Mouse (Mus musculus): ENCODE results near the gene Cenpt.

The Cenpt gene

GRCm38 (mm10) chr8:105853178-105853577, at the start of gene Cenpt:
TSS of gene Cenpt (minus strand) at chr8:105853278.
- DNase-seq (ENCODE audit: low spot score in 2 of 2) = no peak

GRCm38 (mm10) chr8:105900941-105901616, 48.0 kb upstream of the Cenpt start:
- DNase-seq (ENCODE audit: low spot score in 2 of 2) = no peak

GRCm38 (mm10) chr8:105900180-105900940, 47.3 kb upstream of the Cenpt start, which contains the start of gene Pskh1:
TSS of gene Pskh1 (plus strand) at chr8:105900441.
- peak; percentile 90 to 91 for DNase-seq (ENCODE audit: low spot score in 2 of 2)

GRCm38 (mm10) chr8:105897801-105898480, 44.9 kb upstream of the Cenpt start:
- no peak for DNase-seq (ENCODE audit: low spot score in 2 of 2)

GRCm38 (mm10) chr8:105893339-105893738, 40.3 kb upstream of the Cenpt start, which contains the start of gene Nrn1l:
TSS of gene Nrn1l (plus strand) at chr8:105893567.
- DNase-seq (ENCODE audit: low spot score in 2 of 2) = peak; percentile 68 to 83

GRCm38 (mm10) chr8:105892432-105892831, 39.4 kb upstream of the Cenpt start:
- DNase-seq (ENCODE audit: low spot score in 2 of 2) = peak in 1 of 2 experiments; percentile 60

- peak in 1 of 2 experiments; percentile 62 for DNase-seq (ENCODE audit: low spot score in 2 of 2)
These were observed 37.8 kb upstream of the Cenpt start for GRCm38 (mm10) chr8:105890870-105891269.

GRCm38 (mm10) chr8:105889756-105890465, 36.8 kb upstream of the Cenpt start:
- no peak for DNase-seq (ENCODE audit: low spot score in 2 of 2)

GRCm38 (mm10) chr8:105880754-105881520, 27.9 kb upstream of the Cenpt start, which contains the start of gene Edc4:
TSS of gene Edc4 (plus strand) at chr8:105880881.
- DNase-seq (ENCODE audit: low spot score in 2 of 2) = peak; percentile 87 to 93

- peak; percentile 51 to 60 for DNase-seq (ENCODE audit: low spot score in 2 of 2)
These were observed 21.2 kb upstream of the Cenpt start for GRCm38 (mm10) chr8:105874301-105874700.

GRCm38 (mm10) chr8:105866364-105867029, 13.4 kb upstream of the Cenpt start:
- DNase-seq (ENCODE audit: low spot score in 2 of 2) = no peak

GRCm38 (mm10) chr8:105861951-105862350, 8.9 kb upstream of the Cenpt start:
- no peak for DNase-seq (ENCODE audit: low spot score in 2 of 2)

GRCm38 (mm10) chr8:105860143-105860981, 7.3 kb upstream of the Cenpt start, which contains the start of gene Nutf2:
TSS of gene Nutf2 (plus strand) at chr8:105860580.
- peak; percentile 92 to 93 for DNase-seq (ENCODE audit: low spot score in 2 of 2)

GRCm38 (mm10) chr8:105859314-105859713, 6.2 kb upstream of the Cenpt start:
- DNase-seq (ENCODE audit: low spot score in 2 of 2) = no peak

GRCm38 (mm10) chr8:105858495-105858894, 5.4 kb upstream of the Cenpt start:
- no peak for DNase-seq (ENCODE audit: low spot score in 2 of 2)

- DNase-seq (ENCODE audit: low spot score in 2 of 2) = no peak
These were observed 3.2 kb upstream of the Cenpt start for GRCm38 (mm10) chr8:105856168-105856835.

- peak; percentile 53 to 61 for DNase-seq (ENCODE audit: low spot score in 2 of 2)
These were observed 2.4 kb upstream of the Cenpt start for GRCm38 (mm10) chr8:105855248-105856167.
